Mouse (Mus musculus) cerebellum, postnatal 10 days (tissue): Measurements from ENCODE around the gene Hba-x.
A peak's percentile ranks its signal among the peaks of the same experiment; 100 is the strongest.

Experiments
- DNase-seq, 2 experiments: peaks; one replicate each; pipeline ENCODE4 v3.0.0; 2021; ENCODE audit warnings: mixed read lengths in 2 of 2

Gene Hba-x

GRCm38 (mm10) chr11:32276347-32276746 is at the start of gene Hba-x:
Gene Hba-x, plus strand, starts transcription at chr11:32276400.
- DNase-seq: no peak

- DNase-seq: peak; percentile 82
Measured at GRCm38 (mm10) chr11:32227041-32227440, 49.2 kb upstream of the Hba-x start.

- DNase-seq: peak; percentile 39 to 56
Measured at GRCm38 (mm10) chr11:32227555-32227954, 48.6 kb upstream of the Hba-x start.

- DNase-seq: peak in 1 of 2 experiments; percentile 6
Measured at GRCm38 (mm10) chr11:32228292-32228845, 47.8 kb upstream of the Hba-x start.

GRCm38 (mm10) chr11:32230220-32230619 is 46.0 kb upstream of the Hba-x start:
- peak; percentile 57 to 61 for DNase-seq

GRCm38 (mm10) chr11:32231125-32231524 is 45.1 kb upstream of the Hba-x start:
- no peak for DNase-seq

- peak; percentile 58 to 64 for DNase-seq
Measured at GRCm38 (mm10) chr11:32232848-32233247, 43.4 kb upstream of the Hba-x start.

- DNase-seq: peak; percentile 89 to 94
Measured at GRCm38 (mm10) chr11:32233895-32234294, 42.3 kb upstream of the Hba-x start.

GRCm38 (mm10) chr11:32234816-32235485 is 41.2 kb upstream of the Hba-x start:
- peak; percentile 32 to 44 for DNase-seq

GRCm38 (mm10) chr11:32235646-32236045 is 40.6 kb upstream of the Hba-x start:
- peak; percentile 81 to 88 for DNase-seq

GRCm38 (mm10) chr11:32236132-32236531 is 40.1 kb upstream of the Hba-x start:
- peak; percentile 26 to 37 for DNase-seq

- DNase-seq: peak; percentile 86 to 92
Measured at GRCm38 (mm10) chr11:32236712-32237410, 39.3 kb upstream of the Hba-x start.

GRCm38 (mm10) chr11:32237411-32237795 is 38.8 kb upstream of the Hba-x start:
- no peak for DNase-seq

GRCm38 (mm10) chr11:32238093-32238860 is 37.9 kb upstream of the Hba-x start:
- DNase-seq: peak; percentile 88 to 90

- no peak for DNase-seq
Measured at GRCm38 (mm10) chr11:32241391-32241790, 34.8 kb upstream of the Hba-x start.

GRCm38 (mm10) chr11:32242209-32242608 is 34.0 kb upstream of the Hba-x start:
- DNase-seq: no peak

- no peak for DNase-seq
Measured at GRCm38 (mm10) chr11:32243205-32243955, 32.8 kb upstream of the Hba-x start.

GRCm38 (mm10) chr11:32244064-32244463 is 32.1 kb upstream of the Hba-x start:
- DNase-seq: peak in 1 of 2 experiments; percentile 17

- DNase-seq: no peak
Measured at GRCm38 (mm10) chr11:32244617-32245016, 31.6 kb upstream of the Hba-x start.

GRCm38 (mm10) chr11:32245614-32246013 is 30.6 kb upstream of the Hba-x start:
- DNase-seq: no peak

GRCm38 (mm10) chr11:32247068-32247467 is 29.1 kb upstream of the Hba-x start:
- DNase-seq: peak; percentile 29 to 40

GRCm38 (mm10) chr11:32248350-32248749 is 27.9 kb upstream of the Hba-x start:
- DNase-seq: no peak
